Mouse (Mus musculus) cerebellum, postnatal 25 days (tissue): ENCODE results near the gene Il10rb.

Experiments used
- DNase-seq, 2 experiments: peaks; one replicate each; pipeline ENCODE4 v3.0.0; 2021; ENCODE audit warnings: mixed read lengths in 2 of 2

The Il10rb gene

DNA sequence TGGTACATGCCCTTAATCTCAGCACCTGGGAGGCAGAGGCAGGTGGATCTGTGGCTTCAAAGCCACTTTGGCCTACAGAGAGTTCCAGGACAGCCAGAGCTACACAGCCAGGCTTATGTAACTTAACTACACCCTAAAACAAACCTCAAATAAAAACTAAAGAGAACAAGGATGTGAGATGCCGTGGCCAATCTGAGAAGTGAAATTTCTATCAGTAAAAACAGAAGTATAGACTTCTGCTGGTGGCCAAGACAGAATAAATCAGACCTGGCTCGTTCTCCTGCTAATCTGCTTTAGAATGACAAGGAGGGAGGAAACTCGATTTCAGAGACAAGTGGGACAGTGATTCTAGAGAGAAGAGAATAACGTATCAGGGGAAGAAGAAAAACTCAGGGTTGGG lies 49.9 kb downstream of the Il10rb start:
- DNase-seq = no peak

DNA sequence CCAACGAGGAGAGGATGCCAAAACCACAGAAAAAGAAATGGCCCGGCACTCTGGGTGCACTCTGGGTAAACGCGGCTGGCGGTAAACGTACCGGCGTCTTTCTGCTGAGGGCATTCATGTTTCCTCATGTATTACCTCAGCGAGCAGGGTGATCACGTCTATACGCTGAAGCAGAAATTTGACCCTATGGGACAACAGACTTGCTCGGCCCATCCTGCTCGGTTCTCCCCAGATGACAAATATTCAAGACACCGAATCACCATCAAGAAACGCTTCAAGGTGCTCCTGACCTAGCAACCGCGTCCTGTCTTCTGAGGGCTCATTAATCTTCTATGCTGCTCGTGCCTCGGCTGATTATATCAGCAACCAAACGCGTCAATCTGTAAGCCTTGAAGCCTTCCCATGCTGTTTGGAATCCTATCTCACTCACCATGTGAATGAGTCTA lies 52.4 kb downstream of the Il10rb start:
- no peak for DNase-seq

DNA sequence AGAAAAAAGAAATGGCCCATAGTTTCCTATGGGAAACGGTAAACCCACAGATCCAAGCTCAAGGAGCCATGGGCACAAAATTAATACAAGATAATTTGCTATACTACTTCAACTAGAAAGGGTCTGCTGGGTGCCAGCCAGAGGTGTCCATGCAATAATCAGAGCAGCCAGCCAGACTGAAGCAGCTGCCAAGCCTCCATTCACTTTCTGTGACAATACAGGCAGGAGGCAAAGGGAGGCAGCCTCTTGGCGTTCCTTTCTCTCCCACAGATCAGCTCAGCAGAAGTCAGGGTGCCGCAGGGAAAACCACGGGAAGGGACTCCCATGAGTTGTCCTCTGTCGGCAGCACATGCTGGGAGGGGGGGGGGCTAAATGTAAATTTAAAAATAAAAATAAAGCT lies 53.0 kb downstream of the Il10rb start:
- DNase-seq = no peak

DNA sequence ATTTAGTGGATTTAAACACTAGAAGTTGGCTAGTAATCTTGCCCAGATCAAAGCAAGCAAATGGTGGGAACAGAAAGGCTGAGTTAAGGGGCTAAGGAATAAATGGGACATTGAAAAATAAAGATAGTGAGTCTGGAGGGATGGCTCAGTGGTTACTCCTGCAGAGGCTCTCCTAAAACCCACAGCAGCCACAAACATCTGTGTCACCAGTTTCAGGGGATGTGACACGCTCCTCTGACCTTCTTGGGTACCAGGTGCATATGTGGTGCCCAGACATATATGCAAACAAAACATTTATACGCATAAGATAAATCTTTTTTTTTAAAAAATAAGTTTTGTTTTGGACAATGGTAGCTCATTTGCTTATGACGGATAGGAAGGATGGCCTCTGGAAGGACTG lies 53.4 kb downstream of the Il10rb start:
- no peak for DNase-seq

DNA sequence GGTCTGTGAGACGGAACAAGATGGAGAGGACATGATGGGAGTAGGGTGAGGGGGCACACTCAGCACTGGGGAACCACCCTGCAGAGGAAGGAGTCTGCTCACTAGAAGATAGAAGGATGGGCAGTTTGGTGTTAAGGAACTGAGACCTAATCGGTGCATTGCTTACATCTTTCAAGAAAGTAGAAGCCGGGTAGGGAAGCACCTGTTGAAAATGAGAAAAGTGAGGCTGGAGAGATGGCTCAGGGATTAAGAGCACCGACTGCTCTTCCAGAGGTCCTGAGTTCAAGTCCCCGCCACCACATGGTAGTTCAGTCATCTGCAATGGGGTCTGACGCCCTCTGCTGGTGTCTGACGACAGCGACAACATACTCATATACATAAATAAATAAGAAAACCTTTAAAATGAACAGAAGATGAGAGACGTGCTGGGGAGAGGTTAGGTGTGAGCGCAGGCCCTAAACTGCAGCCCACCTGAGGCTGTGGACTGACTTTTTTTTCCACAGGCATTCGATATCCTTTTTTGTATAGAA lies 53.9 kb downstream of the Il10rb start:
- DNase-seq = no peak

DNA sequence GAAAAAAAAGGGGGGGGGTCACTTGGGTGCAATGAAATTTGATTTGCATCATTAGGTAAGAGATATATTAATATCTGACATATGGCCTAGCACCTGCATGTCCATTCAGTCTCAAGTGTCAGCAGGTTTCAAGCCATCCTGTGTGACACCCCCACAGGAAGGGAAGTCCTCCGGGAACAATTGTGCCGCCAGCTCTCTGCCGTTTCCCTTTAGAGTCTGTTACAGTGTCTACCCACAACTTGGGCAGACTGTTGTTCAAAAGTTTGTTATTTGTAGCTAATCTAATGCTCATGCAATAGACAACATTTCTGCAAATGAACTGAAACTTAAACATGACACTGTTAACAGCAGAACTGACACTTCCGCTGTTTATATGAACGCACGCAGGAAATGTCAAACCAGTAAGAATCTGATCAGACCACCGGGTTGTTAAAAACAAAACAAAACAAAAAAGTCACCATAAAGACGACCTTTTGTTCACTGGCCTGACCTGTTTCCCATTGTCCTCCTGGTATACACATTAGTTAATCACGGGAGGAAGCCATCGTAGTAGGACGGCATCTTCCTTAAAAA lies 55.2 kb downstream of the Il10rb start:
- no peak for DNase-seq

DNA sequence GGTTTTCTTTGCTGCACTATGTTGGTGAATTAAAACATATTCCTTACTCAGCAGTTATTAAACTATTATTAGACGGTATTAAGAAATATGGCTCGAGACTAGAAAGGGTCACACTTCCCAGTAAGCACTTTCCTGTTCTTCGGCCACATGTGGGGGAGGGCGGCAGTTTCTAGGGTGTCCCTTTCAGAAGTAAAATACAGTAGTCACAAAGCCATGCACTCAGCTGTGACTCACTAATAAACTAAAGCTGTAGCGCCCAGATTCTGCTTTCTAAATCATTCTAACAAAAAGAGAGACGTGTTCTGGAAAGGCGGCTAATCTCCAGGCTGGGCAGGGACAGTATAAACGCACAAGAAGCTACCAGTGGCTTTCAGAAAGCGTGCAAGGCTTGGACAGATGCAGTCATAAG lies 55.8 kb downstream of the Il10rb start:
- no peak for DNase-seq

DNA sequence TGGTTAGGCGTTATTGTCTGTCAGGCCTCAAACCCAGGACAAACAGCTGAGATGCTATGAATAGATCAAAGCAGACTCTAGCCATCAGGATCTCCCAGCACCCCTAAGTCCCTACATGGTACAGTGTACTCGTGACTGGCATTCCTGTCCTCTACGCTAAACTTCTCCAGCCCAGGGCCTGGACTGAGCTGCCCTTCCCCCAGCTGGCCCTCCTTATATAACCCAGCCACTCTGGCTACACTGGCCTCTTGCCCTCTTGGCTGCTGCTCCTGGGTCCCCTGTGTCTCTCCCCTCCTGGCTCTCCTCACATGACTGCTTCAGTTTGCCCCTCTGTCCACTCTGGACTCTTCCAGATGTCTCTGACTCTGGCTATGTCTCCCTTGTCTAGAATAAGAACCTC lies 56.7 kb downstream of the Il10rb start:
- no peak for DNase-seq

DNA sequence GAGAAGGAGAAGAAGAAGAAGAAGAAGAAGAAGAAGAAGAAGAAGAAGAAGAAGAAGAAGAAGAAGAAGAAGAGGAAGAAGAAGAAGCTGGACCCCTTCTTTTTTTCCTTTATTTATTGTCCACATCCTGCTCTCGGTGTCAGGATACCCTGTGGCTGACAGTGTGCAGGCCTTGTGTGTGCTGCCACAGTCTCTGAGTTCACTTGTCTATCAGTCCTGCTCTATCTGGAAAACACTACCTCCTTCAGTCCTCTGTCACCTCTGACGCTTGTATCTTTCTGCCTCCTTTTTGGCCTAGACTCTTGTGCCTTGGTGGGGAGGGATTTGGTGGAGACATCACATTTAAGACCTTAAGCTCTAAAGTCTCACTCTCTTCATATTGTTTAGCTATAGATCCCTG lies 57.4 kb downstream of the Il10rb start:
- no peak for DNase-seq

DNA sequence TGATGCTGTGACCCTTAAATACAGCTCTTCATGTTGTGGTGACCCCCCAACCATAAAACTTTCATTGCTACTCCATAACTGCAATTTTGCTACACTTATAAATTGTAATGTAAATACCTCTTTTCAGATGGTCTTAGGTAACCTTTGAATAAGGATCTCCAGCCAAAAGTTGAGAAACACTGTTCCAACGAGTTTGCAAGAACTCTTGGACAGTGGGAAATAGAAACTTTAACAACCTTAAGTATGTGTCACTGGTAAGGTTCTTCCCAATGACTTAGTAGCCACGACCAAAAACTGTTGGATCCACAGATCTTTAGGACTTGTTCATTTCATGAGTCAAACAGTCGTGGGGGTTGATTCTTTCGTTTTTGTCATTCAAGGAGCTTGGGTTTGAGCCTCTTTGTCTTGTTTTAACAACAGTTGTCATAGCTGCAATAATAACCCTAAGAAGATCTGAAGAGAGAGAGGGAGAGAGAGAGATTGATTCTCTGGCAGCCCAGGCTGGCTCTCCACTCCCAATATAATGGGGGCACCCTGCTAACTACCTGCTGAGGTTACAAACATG lies 58.0 kb downstream of the Il10rb start:
- DNase-seq = no peak

DNA sequence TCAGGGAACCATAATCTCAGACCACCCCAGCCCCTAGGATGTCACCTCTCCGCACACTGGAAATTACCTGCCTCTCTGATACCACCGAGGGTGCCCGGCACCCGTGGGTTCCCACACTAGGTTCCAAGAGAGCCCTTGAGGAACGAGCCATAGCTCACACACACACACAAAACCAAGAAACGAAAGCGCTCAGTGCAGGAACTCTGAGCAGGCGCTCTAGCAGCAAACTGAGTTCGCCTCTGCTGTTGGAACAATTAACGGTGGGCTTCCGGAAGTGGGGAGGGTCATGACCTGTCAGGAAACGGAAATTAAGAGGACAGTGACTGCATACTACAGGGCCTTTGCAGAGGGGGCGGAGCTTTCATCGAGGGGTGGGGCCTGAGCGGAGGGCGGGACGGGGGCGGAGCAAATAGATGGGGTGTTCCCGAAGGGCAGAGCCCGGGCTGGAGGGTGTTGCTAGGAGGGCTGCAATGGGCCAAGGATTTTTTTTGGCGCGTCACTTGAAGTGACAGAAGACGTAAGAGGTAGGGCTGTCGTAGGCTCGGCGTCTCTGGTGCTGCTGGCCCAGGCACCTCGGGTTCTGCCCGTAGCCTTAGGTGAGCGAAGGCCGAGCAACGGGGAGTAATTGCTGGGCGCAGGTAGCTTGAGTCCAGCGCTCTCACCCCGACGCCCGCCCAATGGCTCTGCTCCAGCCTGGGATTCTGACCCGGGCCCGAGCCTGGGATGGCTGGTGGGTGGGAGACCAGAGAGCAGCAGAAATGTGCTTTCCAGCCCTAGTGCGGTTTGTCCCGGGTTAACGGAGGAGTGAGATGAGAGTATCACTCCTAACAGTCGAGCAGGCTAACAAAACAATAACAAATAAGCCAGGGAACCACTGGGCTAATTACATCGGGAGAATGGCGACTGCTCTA lies 58.9 kb downstream of the Il10rb start:
- peak; percentile 86 to 94 for DNase-seq

DNA sequence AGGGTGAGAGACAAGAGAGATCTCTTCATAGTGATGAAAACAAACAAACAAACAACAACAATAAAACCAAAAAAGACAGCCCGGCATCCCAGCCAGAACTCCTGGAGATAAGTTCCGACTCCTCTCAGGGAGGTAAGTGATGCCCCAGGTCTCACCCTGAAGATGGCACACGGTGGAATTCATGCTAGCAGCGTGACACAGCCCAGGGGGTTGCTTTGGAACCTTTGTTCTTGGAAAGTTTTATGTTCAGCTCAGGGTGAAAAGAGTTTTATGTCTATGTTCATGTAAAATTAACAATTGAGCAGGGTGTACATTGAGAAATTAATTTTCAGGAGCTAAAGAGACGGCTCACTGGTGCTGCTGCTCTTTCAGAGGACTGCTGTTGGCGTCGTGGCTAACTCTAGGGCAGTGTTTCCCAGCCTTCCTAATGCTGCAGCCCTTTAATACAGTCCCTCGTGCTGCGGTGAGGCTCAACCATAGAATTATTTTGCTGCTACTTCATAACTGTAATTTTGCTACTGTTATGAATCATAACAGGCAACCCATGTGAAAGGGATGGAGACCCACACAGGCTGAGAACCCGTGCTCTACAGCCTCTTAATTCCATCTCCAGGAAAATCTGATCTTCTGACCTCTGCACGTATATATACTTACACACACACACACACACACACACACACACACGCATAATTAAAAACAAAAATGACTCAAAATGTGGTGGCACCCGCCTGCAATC lies 59.7 kb downstream of the Il10rb start:
- no peak for DNase-seq

DNA sequence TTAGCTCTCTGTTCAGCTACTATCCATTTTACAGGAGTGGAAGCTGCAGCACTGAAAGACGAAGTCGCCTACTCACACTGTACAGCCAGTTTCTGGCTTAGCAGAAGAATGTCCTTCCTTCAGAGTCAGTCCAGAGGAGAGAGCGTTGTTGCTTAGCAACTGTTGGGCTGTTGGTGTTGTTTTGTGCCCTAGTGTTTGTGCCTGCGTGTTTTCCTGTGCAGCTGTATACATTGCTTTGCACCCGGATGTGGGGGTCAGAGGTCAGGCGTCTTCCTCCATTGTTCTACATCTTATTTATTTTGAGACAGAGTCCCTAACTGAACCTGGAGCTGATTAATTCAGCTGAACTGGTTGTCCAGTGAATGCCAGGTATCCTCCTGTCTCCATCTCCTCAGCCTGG lies 60.6 kb downstream of the Il10rb start:
- no peak for DNase-seq

DNA sequence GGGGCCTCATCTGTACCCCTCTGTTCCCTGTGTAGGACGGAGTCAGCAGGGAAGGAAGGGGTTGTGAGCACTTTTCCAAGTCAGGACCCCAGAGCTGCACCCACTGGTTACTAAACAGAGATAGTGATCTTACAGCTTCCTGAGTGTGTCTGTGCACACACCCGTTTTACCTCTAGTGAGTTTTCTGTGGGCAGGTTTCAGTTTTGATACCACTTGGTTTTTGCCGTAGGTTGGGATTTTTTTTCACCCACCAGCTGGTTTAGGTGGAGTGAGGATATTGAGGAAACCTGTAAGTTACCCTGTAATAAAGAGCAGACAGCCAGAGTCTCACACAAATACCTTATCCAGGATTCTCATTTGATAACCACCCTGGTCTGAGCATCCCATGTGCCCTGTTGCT lies 64.5 kb downstream of the Il10rb start:
- no peak for DNase-seq

DNA sequence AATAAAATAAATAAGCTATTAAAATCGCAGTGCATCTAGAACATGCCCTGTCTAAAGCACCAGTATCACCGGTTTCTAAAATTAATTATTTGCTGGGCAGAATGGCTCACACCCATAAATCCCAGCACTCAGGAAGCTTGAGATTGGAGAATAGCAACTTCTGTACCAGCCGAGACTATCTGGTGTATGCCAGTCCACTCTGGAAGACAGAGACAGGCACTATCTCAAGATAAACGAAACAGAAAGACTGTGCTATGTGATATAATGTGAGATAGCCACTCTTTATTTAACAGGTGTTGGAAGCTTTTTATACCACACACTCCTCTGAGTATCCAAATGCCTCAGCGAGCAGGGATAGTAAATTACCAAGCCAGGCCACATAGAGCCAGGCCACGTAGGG lies 65.5 kb downstream of the Il10rb start:
- no peak for DNase-seq
